Mouse (Mus musculus) megakaryocyte, adult 5-6 weeks (primary cell): ENCODE data around the gene Fndc3a. TPM values are rescaled to one million over a fixed set of nuclear protein-coding genes. Genes with fewer than 3 reads are reported as not detected.

Experiments
- ATAC-seq: 2 replicates; pipeline ENCODE4 v1.8.0; 2016; ENCODE audit warnings: mild to moderate bottlenecking, inconsistent platforms; ENCODE audit not compliant: poor library complexity, severe bottlenecking
- total RNA-seq, 2 experiments: library from RNA; stranded (forward) in 1 of 2; stranded (reverse) in 1 of 2; fragments of 153-499, 151-499 nt in 1 of 2; fragments of 221-1000, 200-1000 nt in 1 of 2; gene quantifications; 2 replicates each; pipeline versions ENCODE4 v1.2.3 to v1.2.4; 2015 to 2017

The Fndc3a gene
- total RNA-seq, 2 experiments from 2014 or later, result 38.7 to 40.7 TPM

GRCm38 (mm10) chr14:72563941-72564340, 145.9 kb downstream of the Fndc3a start:
- ATAC-seq, result peak; percentile 45; the same call in 1 of the 2 replicates

DNA sequence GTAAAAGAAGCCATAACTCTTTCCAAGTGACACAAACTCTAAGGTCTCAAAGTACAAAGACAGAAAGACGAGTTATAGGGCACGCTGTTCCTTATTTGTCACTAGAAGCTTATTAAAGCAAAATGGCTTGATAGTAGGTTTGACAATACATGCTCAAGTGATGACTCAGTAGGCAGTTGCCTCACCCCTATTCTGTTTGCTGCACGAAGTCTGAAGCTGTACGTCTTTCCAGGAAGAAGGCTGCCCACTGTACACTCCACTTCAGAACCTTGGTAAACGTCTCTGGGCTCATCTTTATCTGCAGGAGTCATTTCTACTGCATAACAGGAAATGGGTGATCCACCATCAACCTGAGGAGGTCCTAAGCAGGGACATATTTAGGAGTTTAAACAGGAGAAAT, 151.0 kb downstream of the Fndc3a start:
- ATAC-seq, result no peak

DNA sequence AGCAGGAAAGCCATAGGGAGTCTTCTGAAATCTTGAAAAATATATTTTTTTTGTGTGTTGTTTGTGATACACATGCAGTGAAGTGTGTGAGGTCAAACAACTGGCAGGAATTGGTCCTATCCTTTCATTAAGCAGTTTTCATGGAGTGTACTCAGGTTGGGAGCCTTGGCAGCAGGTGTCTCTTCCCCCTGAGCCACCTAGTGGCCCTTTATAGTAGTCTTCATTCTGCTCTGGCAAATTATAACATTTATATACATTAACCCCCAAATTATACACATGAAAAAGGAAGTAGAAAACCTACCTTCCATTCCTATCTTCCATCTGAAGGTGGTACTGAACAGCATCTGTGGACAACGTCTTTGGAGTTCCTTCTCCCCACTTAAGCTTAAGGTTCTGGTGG, 154.0 kb downstream of the Fndc3a start:
- ATAC-seq, result no peak

DNA sequence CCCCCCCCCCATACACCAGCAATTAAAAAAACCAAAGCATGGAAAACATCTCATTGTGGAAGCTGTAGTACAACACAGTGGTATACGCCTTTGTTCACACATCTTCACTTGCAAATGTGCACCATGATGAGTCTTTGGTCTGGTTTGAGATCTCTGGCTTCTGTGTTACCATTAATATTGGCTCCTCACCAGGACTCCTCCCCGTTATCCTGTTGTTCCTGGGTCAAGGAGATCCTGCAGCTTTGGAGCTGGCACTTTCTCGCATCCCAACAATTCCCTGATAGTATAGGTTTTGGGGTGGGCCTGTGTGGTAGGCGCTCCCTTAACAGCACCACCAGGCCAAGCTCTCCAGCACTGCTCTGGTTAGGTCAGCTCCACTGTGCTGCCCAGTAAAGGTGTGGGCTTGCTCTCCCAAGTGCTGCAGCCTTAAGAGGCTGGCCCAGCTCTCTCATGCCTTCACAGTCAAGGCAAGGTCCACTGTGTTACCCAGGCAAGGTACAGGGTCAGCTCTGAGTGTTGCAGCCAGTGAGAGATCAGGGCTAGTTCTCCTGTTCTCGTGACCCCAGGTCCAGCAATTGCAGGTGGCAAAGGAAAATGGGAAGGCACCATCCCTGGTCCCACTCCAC, 173.3 kb downstream of the Fndc3a start:
- ATAC-seq, result no peak

- ATAC-seq, result no peak
Observed at GRCm38 (mm10) chr14:72533862-72534261, 175.9 kb downstream of the Fndc3a start.

DNA sequence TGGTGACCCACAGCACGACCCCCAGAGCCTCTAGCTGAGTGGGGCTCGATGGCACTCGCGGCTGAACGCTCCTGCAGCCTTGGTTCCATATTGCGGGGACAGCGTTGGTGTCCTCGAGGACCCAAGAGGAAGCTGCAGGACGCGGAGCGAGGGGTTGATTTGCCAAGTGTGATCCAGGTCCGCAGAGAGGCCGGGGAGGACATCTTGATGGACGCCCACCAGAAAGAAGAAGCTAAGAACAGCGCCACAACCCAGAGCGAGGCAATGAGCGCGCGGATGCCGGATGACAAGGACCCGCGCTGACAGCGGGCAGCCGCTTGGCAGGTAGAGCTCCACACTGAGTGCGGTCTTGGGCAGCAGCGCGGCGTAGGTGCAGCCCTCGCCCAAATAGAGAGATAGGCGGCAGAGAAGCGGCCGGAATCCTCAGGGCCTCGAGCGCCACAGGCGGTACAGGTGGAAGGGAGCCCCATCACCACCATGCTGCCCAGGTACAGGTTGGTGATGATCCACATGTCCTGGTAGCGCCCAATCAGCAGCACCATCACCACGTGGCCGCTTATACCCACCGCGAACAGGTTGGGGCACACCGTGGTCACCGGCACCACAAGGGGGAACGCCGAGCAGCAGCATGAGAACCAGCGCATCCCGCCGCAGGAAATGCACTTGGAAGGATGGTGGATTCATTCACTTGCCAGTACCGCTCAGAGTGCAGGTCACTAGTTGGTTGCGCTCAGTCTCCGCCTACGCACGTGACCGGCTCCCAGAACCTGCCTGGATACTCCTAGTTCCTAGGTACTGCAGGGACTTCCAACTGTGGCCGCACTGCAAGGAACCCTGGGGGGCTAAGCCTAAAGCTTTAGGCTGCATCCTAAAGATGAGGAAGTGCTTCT, 177.5 kb downstream of the Fndc3a start:
- ATAC-seq, result peak; percentile 47

DNA sequence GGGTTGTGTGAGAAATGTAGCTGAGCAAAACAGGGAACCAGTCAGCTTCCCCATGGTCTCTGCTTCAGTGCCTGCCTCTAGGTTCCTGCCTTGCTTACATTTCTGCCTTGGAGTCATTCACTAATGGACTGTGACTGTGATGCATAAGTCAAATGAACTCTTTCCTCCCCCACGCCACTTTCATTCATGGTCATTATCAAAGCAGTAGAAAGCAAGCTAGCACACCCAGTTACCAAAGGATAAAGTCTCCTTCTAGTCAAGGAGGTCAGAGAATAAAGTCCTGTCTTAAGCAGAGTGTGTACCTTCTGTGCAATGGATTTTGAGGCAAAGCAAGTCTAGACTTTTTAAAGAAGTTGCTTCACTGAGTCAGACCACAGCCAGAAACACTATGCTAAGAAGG, 182.7 kb downstream of the Fndc3a start:
- no peak for ATAC-seq

DNA sequence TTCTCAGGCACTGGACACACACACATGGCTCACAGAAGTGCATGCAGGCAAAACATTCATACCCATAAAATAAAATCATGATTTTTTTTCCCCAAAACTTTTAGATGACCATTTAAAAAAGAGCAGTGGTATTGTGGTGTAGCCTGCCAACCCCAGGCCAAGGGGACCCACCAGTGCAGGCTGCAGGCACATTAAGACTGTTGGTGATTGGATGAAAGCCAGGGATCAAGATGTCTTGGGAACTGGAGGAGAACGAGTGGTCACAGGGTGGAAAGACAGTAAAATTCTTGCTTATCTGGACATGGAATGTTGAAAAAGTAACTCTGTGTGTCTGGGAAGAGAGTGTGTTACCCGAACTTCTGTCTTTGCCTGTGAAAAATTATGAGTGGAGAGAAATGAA, 190.2 kb downstream of the Fndc3a start:
- no peak for ATAC-seq

- ATAC-seq, result no peak
Observed at GRCm38 (mm10) chr14:72518786-72519185, 191.0 kb downstream of the Fndc3a start.

DNA sequence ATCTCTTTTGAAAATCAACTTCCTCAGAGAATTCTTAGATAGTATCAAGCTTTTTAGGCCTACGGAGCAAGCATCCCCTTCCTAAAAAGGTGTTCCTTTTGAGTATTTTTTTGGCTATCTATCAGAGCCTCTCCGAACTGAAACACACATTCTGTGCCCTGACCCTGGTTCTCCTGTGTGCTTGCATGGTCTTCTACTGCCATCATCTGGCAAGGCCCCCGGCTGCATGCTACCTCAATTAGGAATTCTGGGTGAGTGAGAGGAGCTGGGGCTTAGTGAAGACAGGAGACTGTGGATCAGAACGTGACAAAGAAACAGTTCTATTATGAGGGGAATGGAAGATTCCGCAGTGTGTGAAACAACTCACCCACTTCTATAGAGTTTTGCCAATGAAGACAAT, 193.4 kb downstream of the Fndc3a start:
- no peak for ATAC-seq

GRCm38 (mm10) chr14:72506723-72507420, 202.9 kb downstream of the Fndc3a start:
- no peak for ATAC-seq

GRCm38 (mm10) chr14:72506018-72506722, 203.6 kb downstream of the Fndc3a start:
- no peak for ATAC-seq

DNA sequence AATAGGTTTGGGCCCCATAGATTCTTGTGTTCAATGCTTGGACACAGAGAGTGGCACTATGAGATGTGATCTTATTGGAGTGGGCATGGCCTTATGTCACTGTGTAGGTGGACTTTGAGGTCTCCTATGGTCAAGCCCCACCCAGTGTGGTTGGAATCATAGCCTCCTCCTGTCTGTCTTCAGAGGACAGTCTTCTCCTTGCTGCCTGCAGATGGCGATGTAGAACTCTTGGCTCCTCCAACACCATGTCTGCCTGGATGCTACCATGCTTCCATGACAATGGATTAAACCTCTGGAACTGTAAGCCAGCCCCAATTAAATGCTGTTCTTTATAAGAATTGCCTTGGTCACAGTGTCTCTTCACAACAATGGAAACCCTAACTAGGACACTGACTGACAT, 204.8 kb downstream of the Fndc3a start:
- no peak for ATAC-seq

DNA sequence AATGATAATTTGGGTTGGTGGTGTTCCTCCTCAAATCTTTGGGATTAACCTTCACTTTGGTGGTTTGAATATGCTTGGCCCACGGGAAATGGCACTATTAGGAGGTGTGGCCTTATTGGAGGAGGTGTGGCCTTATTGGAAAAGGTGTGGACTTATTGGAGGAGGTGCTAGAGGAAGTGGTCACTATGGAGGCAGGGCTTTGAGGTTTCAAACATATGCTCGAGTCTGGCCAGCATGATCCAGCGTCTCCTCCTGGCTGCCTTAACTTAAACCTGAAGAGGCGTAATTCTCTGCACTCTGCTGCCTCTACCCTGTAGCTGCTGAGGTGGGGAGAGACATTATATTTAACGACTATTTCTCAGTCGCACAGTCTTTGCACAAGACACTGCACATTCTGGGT, 206.6 kb downstream of the Fndc3a start:
- ATAC-seq, result no peak

DNA sequence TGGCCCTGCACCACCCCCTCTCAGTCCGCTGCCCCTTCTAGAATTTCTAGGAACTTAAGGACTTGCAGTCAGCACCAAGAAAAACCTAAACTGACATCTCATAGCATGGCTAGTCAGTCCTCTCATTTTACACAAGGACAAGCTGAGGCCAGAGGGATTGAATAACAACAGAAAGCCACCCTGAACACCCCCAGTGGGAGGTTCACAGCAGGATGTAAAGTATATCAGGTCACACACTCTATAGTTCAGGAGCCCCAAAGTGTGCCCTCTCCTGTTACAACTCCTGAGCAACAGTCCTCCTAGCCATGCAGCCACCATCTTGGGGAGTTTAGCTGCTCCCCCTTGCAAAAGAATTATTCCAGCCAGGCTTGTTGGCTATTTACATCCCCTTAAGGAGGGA, 216.0 kb downstream of the Fndc3a start:
- ATAC-seq, result no peak

DNA sequence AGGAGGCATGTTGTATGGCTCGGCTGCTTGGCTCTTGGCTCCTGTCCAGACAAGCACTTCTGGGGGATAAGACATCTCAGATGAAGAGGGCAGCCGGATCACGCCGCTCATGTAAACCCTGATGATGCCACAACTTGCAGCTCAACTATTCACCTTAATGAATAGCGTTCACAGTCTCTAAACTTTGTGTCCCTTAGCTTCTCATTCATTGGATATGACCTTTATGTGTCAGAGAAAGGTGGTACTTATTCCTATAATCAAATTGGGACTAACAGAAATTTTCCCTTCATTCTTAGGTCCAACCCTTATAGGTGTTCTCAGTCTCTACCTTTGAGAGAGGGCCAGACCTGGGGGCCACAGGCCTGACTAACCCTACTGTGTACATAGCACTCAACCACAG, 218.1 kb downstream of the Fndc3a start, which contains the start of gene Gm9195:
TSS of gene Gm9195 (minus strand) at position 101 of the 400 bp plus-strand sequence.
- no peak for ATAC-seq

GRCm38 (mm10) chr14:72490367-72490766, 219.4 kb downstream of the Fndc3a start:
- ATAC-seq, result no peak
